Mouse (Mus musculus) cortical plate, adult 2 months (tissue): ENCODE data around the gene Igsf9. TPM values are rescaled to one million over a fixed set of nuclear protein-coding genes. Genes with fewer than 3 reads are reported as not detected.

Experiments
- H3K27ac ChIP-seq: fragments of 200-500 bp; 2 replicates; pipeline ENCODE4 v1.5.1; 2012; ENCODE audit warnings: low read length, control low read depth, inconsistent platforms; ENCODE audit not compliant: insufficient read depth
- H3K4me1 ChIP-seq: fragments of 200-500 bp; 2 replicates; pipeline ENCODE4 v1.6.1; 2011; ENCODE audit warnings: low read length; ENCODE audit not compliant: control insufficient read depth, insufficient read depth
- H3K4me3 ChIP-seq: fragments of 200-500 bp; 2 replicates; pipeline ENCODE4 v1.5.1; 2011; ENCODE audit warnings: mild to moderate bottlenecking, low read length, control low read depth; ENCODE audit not compliant: insufficient read depth
- CTCF ChIP-seq: fragments of 200-500 bp; IDR thresholded peaks from 2 replicates; pipeline ENCODE4 v1.5.1; 2011; ENCODE audit warnings: mild to moderate bottlenecking, control low read depth, low read length; ENCODE audit not compliant: insufficient read depth; ENCODE audit errors: extremely low read depth
- POLR2A ChIP-seq: fragments of 200-500 bp; IDR thresholded peaks from 2 replicates; pipeline ENCODE4 v1.6.1; 2011; ENCODE audit warnings: mild to moderate bottlenecking, low read length, control low read depth; ENCODE audit not compliant: insufficient read depth; ENCODE audit errors: extremely low read depth
- polyA plus RNA-seq: library from polyadenylated mRNA; depleted of rRNA; stranded (reverse); fragments of >200 nt; gene quantifications from 2 replicates; pipeline ENCODE4 v1.2.3, GENCODE M21; 2012

Igsf9 gene
- polyA plus RNA-seq, 1 experiment = 15.6 TPM

- peak overlapping the region; percentile 37 for H3K4me3 ChIP-seq
- no peak overlapping the region for H3K27ac ChIP-seq
- TF ChIP-seq POLR2A = no peak
- no peak for TF ChIP-seq CTCF
- H3K4me1 ChIP-seq = no peaks in the 10 kb centered on the region
Measured at GRCm38 (mm10) chr1:172482518-172483360, 1.2 kb downstream of the Igsf9 start.

GRCm38 (mm10) chr1:172483361-172483660, 1.7 kb downstream of the Igsf9 start:
- H3K4me3 ChIP-seq = no peak overlapping the region
- H3K27ac ChIP-seq = no peak overlapping the region
- no peak for TF ChIP-seq POLR2A
- TF ChIP-seq CTCF = no peak

GRCm38 (mm10) chr1:172484236-172484635, 2.6 kb downstream of the Igsf9 start:
- no peaks in the 10 kb centered on the region for H3K4me1 ChIP-seq
- no peak overlapping the region for H3K4me3 ChIP-seq
- H3K27ac ChIP-seq = no peak overlapping the region
- TF ChIP-seq CTCF (no peak), POLR2A (no peak)

More at GRCm38 (mm10) chr1:172483361-172483660, 1.7 kb downstream of the Igsf9 start:
- no peaks in the 10 kb centered on the region for H3K4me1 ChIP-seq

- TF ChIP-seq CTCF (no peak), POLR2A (no peak)
- Histone ChIP-seq H3K4me3 (no peak overlapping the region), H3K4me1 (no peaks in the 10 kb centered on the region), H3K27ac (no peak overlapping the region)
Measured at GRCm38 (mm10) chr1:172484671-172485070, 3.1 kb downstream of the Igsf9 start.

- TF ChIP-seq POLR2A (no peak), CTCF (no peak)
- H3K4me3 ChIP-seq = no peak overlapping the region
- H3K27ac ChIP-seq = no peak overlapping the region
- no peaks in the 10 kb centered on the region for H3K4me1 ChIP-seq
Measured at GRCm38 (mm10) chr1:172485821-172486220, 4.2 kb downstream of the Igsf9 start.

GRCm38 (mm10) chr1:172486236-172486635, 4.6 kb downstream of the Igsf9 start:
- TF ChIP-seq POLR2A (no peak), CTCF (no peak)
- Histone ChIP-seq H3K4me1 (no peaks in the 10 kb centered on the region), H3K4me3 (no peak overlapping the region), H3K27ac (no peak overlapping the region)

GRCm38 (mm10) chr1:172486651-172487050, 5.1 kb downstream of the Igsf9 start:
- Histone ChIP-seq H3K27ac (no peak overlapping the region), H3K4me1 (no peaks in the 10 kb centered on the region), H3K4me3 (no peak overlapping the region)
- TF ChIP-seq POLR2A = no peak
- no peak for TF ChIP-seq CTCF

- no peak for TF ChIP-seq POLR2A
- no peak for TF ChIP-seq CTCF
- H3K4me1 ChIP-seq = no peaks in the 10 kb centered on the region
- H3K27ac ChIP-seq = no peak overlapping the region
- no peak overlapping the region for H3K4me3 ChIP-seq
Measured at GRCm38 (mm10) chr1:172487859-172488258, 6.3 kb downstream of the Igsf9 start.

- TF ChIP-seq POLR2A (no peak), CTCF (no peak)
- Histone ChIP-seq H3K27ac (no peak overlapping the region), H3K4me3 (no peak overlapping the region), H3K4me1 (no peaks in the 10 kb centered on the region)
Measured at GRCm38 (mm10) chr1:172488831-172489230, 7.2 kb downstream of the Igsf9 start.

GRCm38 (mm10) chr1:172489585-172490250, 8.1 kb downstream of the Igsf9 start:
- Histone ChIP-seq H3K4me3 (peak overlapping the region; percentile 47; the same call in 1 of the 2 replicates), H3K27ac (no peak overlapping the region), H3K4me1 (no peaks in the 10 kb centered on the region)
- TF ChIP-seq POLR2A (no peak), CTCF (no peak)
